Mouse (Mus musculus) lung, adult 2 months (tissue): ENCODE data around the gene Gsc2.

ENCODE experiments used
- CTCF ChIP-seq: fragments of 200-500 bp; IDR thresholded peaks from 2 replicates; pipeline ENCODE4 v1.5.1; 2011; ENCODE audit warnings: mild to moderate bottlenecking, low read length, control low read depth; ENCODE audit not compliant: insufficient read depth
- POLR2A ChIP-seq: fragments of 200-500 bp; IDR thresholded peaks from 2 replicates; pipeline ENCODE4 v1.6.1; 2011; ENCODE audit warnings: low read depth, mild to moderate bottlenecking, control low read depth, low read length, borderline replicate concordance; ENCODE audit errors: extremely low read depth

DNA sequence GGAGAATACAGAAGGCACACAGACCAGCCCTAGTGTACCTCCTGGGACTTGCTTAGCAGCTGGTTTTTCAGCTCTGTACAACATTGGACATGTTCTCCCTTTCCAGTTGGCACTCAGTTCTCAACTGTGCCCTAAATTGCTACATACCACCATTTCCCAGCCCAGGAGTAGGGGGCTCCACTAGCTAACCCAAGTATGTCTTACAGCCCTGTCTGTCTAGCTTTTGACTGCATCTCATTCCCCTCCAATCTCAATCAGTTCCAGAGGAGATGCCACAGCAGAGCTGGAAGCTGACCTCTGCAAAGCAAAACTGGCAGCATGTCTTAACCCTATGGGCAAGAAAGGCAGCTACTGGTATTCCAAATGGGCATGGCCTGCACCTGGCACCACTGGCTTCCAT, 18.8 kb downstream of the Gsc2 start:
- no peak for TF ChIP-seq CTCF
- TF ChIP-seq POLR2A: no peak
